Mouse (Mus musculus) embryo, embryonic 11.5 days (tissue): Measurements from ENCODE around the gene H2-M10.6.

Source experiments
- DNase-seq: peaks from one replicate; pipeline ENCODE4 v3.0.0-alpha.2; 2012; ENCODE audit warnings: low read depth, low spot score

The H2-M10.6 gene

DNA sequence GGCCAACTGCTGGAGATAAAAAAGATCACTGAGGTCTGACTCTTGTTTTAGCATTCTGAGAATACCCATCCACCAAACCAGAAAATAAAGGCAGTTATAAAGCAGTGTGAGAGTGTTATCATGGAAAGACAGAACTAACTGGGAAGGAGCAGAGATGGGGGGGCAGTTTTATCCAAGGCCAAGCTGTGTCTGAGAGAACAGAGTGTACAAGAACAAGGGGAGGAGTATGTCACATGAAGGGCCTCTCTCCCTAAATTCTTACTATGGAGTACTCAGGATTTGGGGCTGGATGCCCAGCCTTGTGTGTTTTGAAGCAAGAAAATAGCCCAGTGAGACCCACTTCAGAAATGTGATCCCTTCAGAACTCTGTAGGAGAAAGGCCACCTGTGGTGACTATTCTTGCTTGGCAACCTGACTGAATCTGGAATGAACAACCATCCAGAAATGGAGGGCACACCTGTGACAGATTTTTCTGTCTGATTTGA, 29.0 kb downstream of the H2-M10.6 start:
- DNase-seq, result no peak

DNA sequence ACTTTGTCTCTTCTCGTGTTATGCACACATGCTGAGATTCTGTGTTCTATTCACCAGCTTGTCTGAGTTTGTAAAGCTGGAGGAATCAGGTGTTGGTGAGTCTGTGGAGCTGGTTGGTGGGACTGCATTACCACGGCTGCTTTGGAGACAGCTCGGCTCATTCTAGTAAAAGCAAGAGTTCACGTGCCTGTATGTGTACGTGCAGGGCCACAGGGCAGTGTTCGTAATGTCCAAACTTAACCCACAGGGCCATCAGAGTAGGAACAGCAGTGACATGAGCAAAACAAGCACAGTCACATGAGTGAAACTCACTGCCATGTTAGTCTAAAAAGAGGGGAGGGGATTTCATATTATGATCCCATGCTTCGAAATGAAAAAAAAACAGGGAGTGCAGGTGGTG, 31.7 kb downstream of the H2-M10.6 start:
- DNase-seq, result no peak

DNA sequence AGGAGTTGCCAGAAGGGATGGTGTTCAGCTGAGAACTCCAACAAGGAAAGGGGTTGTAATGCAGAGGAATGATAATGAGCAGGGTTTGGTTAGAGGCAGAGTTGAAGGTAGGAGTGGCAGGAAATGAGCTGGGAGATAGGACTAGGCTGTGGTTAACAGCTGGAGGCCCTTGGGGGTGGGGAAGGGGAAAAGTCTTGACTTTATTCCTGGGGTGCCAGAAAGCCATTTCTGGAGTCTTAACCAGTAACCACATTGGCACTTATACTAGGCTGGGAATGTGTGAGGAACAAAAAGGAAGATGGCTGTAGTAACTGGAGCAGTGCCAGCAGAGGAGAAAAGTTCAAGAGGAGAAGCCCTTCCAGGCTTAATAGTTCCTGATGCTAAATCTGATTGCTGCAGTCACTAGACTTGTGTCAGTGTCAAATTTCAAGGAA, 32.3 kb downstream of the H2-M10.6 start:
- DNase-seq, result no peak

DNA sequence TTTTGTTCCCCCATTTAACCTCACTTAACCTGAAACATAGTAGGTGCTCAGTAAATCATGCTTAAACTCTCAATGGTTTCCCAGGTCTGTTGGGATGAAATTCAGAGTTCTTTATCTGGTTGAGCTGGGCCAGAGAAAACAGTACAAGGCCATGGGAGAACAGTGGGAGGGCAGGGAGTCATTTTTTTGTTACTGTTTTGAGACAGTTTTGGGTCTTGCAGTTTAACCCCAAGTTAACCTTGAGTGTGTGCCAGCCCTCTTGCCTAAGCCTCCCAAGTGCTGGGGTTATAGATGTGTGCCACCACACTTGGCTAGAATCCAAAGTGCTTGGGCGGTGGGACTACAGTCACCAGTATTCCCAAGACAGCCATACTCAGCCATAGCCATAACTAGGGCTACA, 32.8 kb downstream of the H2-M10.6 start:
- no peak for DNase-seq

DNA sequence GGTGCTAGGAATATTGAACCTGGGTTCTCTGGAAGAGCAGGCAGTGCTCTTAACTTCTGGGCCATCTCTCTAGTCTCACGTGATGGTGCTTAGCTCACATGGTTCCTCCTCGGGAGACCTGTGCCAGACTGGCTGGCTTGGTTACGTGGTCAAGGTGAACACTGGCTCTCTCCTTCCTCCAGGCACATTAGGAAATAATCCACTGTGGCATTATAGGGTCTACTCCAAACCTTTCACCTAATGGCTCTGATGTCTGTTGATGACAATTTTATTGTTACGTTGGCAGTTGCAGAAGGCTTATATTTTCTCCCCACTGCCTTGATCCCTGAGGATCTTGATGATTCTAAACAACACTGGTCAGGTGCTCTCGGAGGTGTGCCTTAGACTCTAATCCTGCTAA, 36.9 kb downstream of the H2-M10.6 start:
- no peak for DNase-seq

DNA sequence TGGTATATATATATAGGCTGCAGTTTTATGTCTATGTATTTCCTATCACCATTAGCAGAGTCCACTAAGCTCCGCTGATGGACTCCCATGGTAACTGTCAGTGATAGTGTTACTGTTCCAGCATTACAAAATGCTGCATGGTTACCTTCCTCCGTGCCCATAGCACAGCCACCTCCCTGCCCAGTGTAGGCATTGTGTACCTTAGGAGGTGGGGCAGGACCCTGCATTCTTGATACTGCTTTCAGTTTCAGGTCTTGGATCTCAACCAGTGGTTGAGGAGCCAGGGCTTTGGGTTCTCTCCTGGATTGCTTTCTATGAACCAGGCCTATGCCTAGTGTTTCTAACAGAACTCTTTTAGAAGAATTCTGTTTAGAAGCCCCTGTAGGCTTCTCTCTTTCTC, 38.0 kb downstream of the H2-M10.6 start:
- DNase-seq, result no peak

DNA sequence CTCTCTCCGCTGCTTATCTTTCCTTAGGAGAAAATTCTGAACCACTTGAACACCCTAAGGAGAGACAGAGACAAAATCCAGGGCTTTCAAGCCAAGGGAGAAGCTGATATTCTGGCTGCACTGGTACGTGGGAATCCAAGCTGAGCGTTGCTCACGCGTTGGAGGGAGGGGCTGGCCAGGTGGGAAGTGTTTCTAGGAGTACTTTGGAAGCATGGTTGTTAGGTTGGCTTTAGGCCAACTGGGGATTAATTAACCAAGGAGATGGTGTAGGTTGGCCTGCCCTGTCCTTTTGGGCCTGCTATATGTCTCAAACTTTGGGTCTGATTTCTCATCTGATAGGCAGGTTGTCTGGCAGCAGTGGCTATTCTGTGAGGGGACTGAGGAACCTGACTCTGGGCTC, 39.2 kb downstream of the H2-M10.6 start:
- no peak for DNase-seq

DNA sequence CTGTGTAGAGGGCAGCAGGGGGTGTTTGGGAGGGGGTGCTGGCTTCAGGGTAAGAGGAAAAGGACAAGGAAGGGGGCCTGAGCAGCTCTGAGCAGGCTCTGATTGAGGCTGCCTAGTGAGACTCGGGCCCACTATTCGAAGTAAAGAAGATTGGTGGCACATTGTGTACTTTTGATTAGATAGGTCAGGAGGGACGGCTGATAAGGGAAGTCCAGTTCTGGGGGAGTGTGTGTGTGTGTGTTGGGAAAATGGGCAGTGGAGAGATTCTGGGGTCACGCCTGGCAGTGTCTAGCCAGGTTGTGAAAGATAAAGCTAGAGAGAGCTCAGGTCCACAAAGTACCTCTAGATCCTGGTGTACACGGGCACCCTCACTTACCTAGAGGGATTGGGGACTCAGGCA, 39.7 kb downstream of the H2-M10.6 start:
- no peak for DNase-seq

DNA sequence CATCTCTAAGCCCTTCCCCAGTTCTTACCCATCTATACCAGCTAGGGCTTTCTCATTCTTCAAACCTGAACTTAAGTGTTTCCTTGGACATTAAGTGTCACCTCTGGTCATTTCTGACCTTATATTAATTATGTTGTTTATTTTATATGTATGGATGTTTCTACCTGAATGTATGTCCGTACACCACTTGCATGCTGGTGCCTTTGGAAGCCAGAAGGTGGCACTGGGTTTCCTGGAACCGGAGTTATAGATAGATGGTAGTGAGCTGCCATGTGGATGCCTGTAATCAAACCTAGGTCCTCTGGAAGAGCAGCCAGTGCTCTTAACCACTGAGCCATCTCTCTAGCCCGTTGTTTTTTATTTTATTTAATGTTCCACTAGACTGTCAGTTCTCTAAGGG, 43.5 kb downstream of the H2-M10.6 start:
- DNase-seq, result no peak

DNA sequence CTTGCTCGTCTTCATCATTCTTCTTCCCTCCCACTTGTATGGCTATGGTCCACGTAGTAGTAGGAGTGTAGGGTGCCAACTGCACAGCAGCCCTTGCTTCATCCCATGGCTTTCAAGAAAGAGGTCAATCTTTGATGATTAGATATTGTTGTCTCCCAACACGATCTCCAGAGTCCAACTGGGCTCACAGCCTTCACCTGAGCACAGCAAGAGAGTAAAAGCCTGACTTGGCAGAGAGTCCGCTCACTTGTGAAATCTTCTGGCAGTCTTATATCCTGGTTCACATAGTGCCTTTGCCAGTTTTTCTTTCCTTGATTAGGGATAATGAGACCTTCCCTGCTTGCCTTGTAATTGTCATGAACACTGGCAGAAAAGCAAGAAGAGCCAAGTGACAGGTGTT, 44.3 kb downstream of the H2-M10.6 start:
- no peak for DNase-seq

DNA sequence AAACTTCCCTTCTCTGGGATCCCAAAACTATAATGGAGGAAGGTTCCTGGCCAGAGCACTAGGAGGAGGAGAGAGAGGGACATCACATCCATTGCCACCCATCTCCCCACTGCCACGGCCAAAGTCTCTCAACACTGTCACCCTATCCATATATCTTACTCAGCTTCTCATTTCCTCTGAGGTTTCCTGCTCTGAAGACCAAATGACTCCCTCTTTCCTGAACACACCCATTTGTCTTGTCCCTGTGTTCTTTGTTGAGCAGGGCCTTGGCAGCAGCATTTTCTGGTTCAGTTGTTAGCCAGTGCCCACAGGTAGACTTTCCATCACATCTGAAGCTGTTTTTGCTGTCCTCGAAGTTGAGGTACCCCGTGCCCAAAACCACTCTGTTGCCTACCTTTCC, 46.2 kb downstream of the H2-M10.6 start:
- DNase-seq, result no peak

DNA sequence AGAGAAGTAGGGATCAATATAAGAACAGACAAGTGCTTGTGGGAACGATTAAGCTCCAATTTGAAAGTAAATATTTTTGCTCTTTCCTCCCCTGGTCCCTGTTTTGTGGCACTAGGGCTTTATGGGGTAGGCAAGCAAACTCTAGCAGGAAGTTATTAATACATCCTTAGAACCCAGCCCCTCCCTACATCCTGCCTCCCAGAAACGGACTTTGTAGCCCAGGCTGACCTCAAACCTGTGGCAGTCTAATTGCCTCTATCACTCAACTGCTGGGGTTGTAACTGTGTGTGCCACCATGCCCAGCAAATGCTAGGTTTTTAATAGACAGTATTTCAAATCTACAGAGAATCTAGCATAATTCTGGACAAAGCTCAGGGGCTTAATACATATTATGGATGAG, 49.7 kb downstream of the H2-M10.6 start:
- DNase-seq, result no peak
